Mouse (Mus musculus) limb, embryonic 15.5 days (tissue): Measurements from ENCODE around the gene Ankrd27. TPM values are rescaled to one million over a fixed set of nuclear protein-coding genes. Genes with fewer than 3 reads are reported as not detected.

Source experiments
- ATAC-seq: fragments of 200-750 bp; cut with Nextera tagmentation; 2 replicates; pipeline ENCODE4 v1.8.0; 2017; ENCODE audit warnings: low read depth, moderate TSS enrichment; ENCODE audit not compliant: insufficient number of reproducible peaks, low FRiP score, low TSS enrichment
- H3K27ac ChIP-seq: fragments of 300-500 bp; sonication (generic); 2 replicates; pipeline ENCODE4 v1.5.1; 2015; ENCODE audit warnings: moderate library complexity, mild to moderate bottlenecking, inconsistent platforms
- H3K27me3 ChIP-seq: fragments of 300-500 bp; sonication (generic); 2 replicates; pipeline ENCODE4 v1.6.1; 2015; ENCODE audit warnings: inconsistent platforms
- H3K36me3 ChIP-seq: fragments of 300-500 bp; sonication (generic); 2 replicates; pipeline ENCODE4 v1.6.1; 2015; ENCODE audit warnings: inconsistent platforms
- H3K4me1 ChIP-seq: fragments of 300-500 bp; sonication (generic); 2 replicates; pipeline ENCODE4 v1.6.1; 2015; ENCODE audit warnings: inconsistent platforms
- H3K4me2 ChIP-seq: fragments of 300-500 bp; sonication (generic); 2 replicates; pipeline ENCODE4 v1.6.1; 2015; ENCODE audit warnings: mild to moderate bottlenecking, inconsistent platforms
- H3K4me3 ChIP-seq: fragments of 300-500 bp; sonication (generic); 2 replicates; pipeline ENCODE4 v1.5.1; 2015; ENCODE audit warnings: mild to moderate bottlenecking, inconsistent platforms
- H3K9ac ChIP-seq: fragments of 300-500 bp; sonication (generic); 2 replicates; pipeline ENCODE4 v1.6.1; 2015; ENCODE audit warnings: inconsistent platforms
- H3K9me3 ChIP-seq: fragments of 300-500 bp; sonication (generic); 2 replicates; pipeline ENCODE4 v1.6.1; 2016; ENCODE audit warnings: inconsistent platforms
- WGBS: fragments of 180-500 bp; shearing (Covaris S2); methylation state at CpG from one replicate; pipeline ENCODE4 v1.1.7; 2015; 5-methylcytosine and 5-hydroxymethylcytosine counted together
- polyA plus RNA-seq: library from polyadenylated mRNA; unstranded; fragments of >200 nt; fragmentation: Nextera tagmentation; extraction: Ambion mirVana; gene quantifications from 2 replicates; pipeline ENCODE4 v1.2.1, GENCODE M21; 2015

Ankrd27 gene
- polyA plus RNA-seq: 54.4 and 55.0 TPM in 2 replicates

- Histone ChIP-seq H3K4me3 (peak within 1 kb of the TSS; percentile 65), H3K27me3 (peaks cover 28% of the 10 kb centered on the region), H3K4me1 (peaks cover 57% of the 10 kb centered on the region), H3K9me3 (no peaks in the 10 kb centered on the region), H3K27ac (peak within 1 kb of the TSS; percentile 82), H3K4me2 (peak within 1 kb of the TSS; percentile 100), H3K36me3 (no peaks in the 10 kb centered on the region), H3K9ac (peak within 1 kb of the TSS; percentile 63)
- WGBS: under 1% methylated on average over 49 of the region's 49 CpGs
- ATAC-seq: peak; percentile 96
Observed at GRCm38 (mm10) chr7:35586055-35586905, at the start of gene Ankrd27. TSS of gene Ankrd27 (plus strand) at chr7:35586244.

GRCm38 (mm10) chr7:35537562-35537961 lies 48.5 kb upstream of the Ankrd27 start, which contains the start of gene Tdrd12:
TSS of gene Tdrd12 (minus strand) at chr7:35537745.
- Histone ChIP-seq H3K9ac (no peak within 1 kb of the TSS), H3K9me3 (no peaks in the 10 kb centered on the region), H3K27me3 (no peaks in the 10 kb centered on the region), H3K4me2 (no peak within 1 kb of the TSS), H3K4me1 (no peaks in the 10 kb centered on the region), H3K4me3 (no peak within 1 kb of the TSS), H3K36me3 (no peaks in the 10 kb centered on the region), H3K27ac (no peak within 1 kb of the TSS)
- no peak for ATAC-seq
- 91% methylated on average over 17 of the region's 17 CpGs for WGBS

- Histone ChIP-seq H3K36me3 (peaks cover 28% of the 10 kb centered on the region), H3K27me3 (no peaks in the 10 kb centered on the region), H3K9me3 (no peaks in the 10 kb centered on the region), H3K4me2 (no peak overlapping the region), H3K9ac (no peak overlapping the region), H3K4me1 (no peaks in the 10 kb centered on the region), H3K4me3 (no peak overlapping the region), H3K27ac (no peak overlapping the region)
- WGBS: 32% methylated on average over 4 of the region's 4 CpGs
- 0 out of 2 replicates have a peak, but pooled peaks have one; percentile 61 for ATAC-seq
Observed at GRCm38 (mm10) chr7:35545881-35546280, 40.2 kb upstream of the Ankrd27 start.

GRCm38 (mm10) chr7:35553751-35554604 lies 32.1 kb upstream of the Ankrd27 start:
- WGBS: 64% methylated on average over 10 of the region's 10 CpGs
- Histone ChIP-seq H3K27me3 (no peaks in the 10 kb centered on the region), H3K9me3 (no peaks in the 10 kb centered on the region), H3K27ac (no peak overlapping the region), H3K4me2 (peak overlapping the region; percentile 97), H3K4me3 (peak overlapping the region; percentile 74), H3K36me3 (peaks cover 14% of the 10 kb centered on the region), H3K9ac (no peak overlapping the region), H3K4me1 (peaks cover 16% of the 10 kb centered on the region)
- ATAC-seq: no peak

GRCm38 (mm10) chr7:35554605-35555175 lies 31.4 kb upstream of the Ankrd27 start:
- Histone ChIP-seq H3K27me3 (no peaks in the 10 kb centered on the region), H3K27ac (peak overlapping the region; percentile 97), H3K4me2 (peak overlapping the region; percentile 97), H3K4me1 (peaks cover 16% of the 10 kb centered on the region), H3K9ac (peak overlapping the region; percentile 94), H3K9me3 (no peaks in the 10 kb centered on the region), H3K36me3 (peaks cover 10% of the 10 kb centered on the region), H3K4me3 (peak overlapping the region; percentile 74)
- WGBS: 3% methylated on average over 27 of the region's 28 CpGs
- no peak for ATAC-seq

- Histone ChIP-seq H3K4me1 (peaks cover 16% of the 10 kb centered on the region), H3K27me3 (no peaks in the 10 kb centered on the region), H3K9ac (peak overlapping the region; percentile 94), H3K9me3 (no peaks in the 10 kb centered on the region), H3K36me3 (peaks cover 4% of the 10 kb centered on the region), H3K4me3 (peak overlapping the region; percentile 74), H3K4me2 (peak overlapping the region; percentile 97), H3K27ac (peak overlapping the region; percentile 97)
- ATAC-seq: peak; percentile 85
- under 1% methylated on average over 92 of the region's 93 CpGs for WGBS
Observed at GRCm38 (mm10) chr7:35555224-35556204, 30.5 kb upstream of the Ankrd27 start.

- ATAC-seq: no peak
- Histone ChIP-seq H3K27me3 (no peaks in the 10 kb centered on the region), H3K36me3 (no peaks in the 10 kb centered on the region; the same call in 1 of the 2 replicates), H3K27ac (peak within 1 kb of the TSS; percentile 97), H3K4me1 (peaks cover 16% of the 10 kb centered on the region), H3K9ac (peak within 1 kb of the TSS; percentile 94), H3K4me3 (peak within 1 kb of the TSS; percentile 74), H3K4me2 (peak within 1 kb of the TSS; percentile 97), H3K9me3 (no peaks in the 10 kb centered on the region)
- 62% methylated on average over 4 of the region's 4 CpGs for WGBS
Observed at GRCm38 (mm10) chr7:35556205-35556603, 29.8 kb upstream of the Ankrd27 start, which contains the start of gene Nudt19. TSS of gene Nudt19 (minus strand) at chr7:35556304.

GRCm38 (mm10) chr7:35556905-35557304 lies 29.1 kb upstream of the Ankrd27 start:
- peaks cover 16% of the 10 kb centered on the region for H3K4me1 ChIP-seq
- ATAC-seq: no peak
- no peaks in the 10 kb centered on the region for H3K9me3 ChIP-seq
- H3K27ac ChIP-seq: no peak overlapping the region
- H3K27me3 ChIP-seq: no peaks in the 10 kb centered on the region
- 90% methylated on average over 5 of the region's 5 CpGs for WGBS
- no peak overlapping the region for H3K4me2 ChIP-seq
- no peak overlapping the region for H3K9ac ChIP-seq
- no peak overlapping the region for H3K4me3 ChIP-seq
- no peaks in the 10 kb centered on the region for H3K36me3 ChIP-seq

GRCm38 (mm10) chr7:35557577-35557976 lies 28.5 kb upstream of the Ankrd27 start:
- H3K27ac ChIP-seq: no peak overlapping the region
- H3K9ac ChIP-seq: no peak overlapping the region
- no peak for ATAC-seq
- H3K27me3 ChIP-seq: no peaks in the 10 kb centered on the region
- H3K4me2 ChIP-seq: no peak overlapping the region
- H3K9me3 ChIP-seq: no peaks in the 10 kb centered on the region
- no peak overlapping the region for H3K4me3 ChIP-seq
- peaks cover 16% of the 10 kb centered on the region for H3K4me1 ChIP-seq
- no peaks in the 10 kb centered on the region for H3K36me3 ChIP-seq
- WGBS: 76% methylated on average over 3 of the region's 3 CpGs

GRCm38 (mm10) chr7:35558681-35559080 lies 27.4 kb upstream of the Ankrd27 start:
- 45% methylated on average over 2 of the region's 2 CpGs for WGBS
- no peak for ATAC-seq
- H3K9ac ChIP-seq: no peak overlapping the region
- no peak overlapping the region for H3K4me3 ChIP-seq
- no peaks in the 10 kb centered on the region for H3K36me3 ChIP-seq
- H3K4me2 ChIP-seq: no peak overlapping the region
- no peak overlapping the region for H3K27ac ChIP-seq
- no peaks in the 10 kb centered on the region for H3K27me3 ChIP-seq
- peaks cover 16% of the 10 kb centered on the region for H3K4me1 ChIP-seq
- H3K9me3 ChIP-seq: no peaks in the 10 kb centered on the region
